Mouse (Mus musculus) right cerebral cortex, adult 18-20 months (tissue): ENCODE data around the gene Clec1b.

Experiments used
- DNase-seq: peaks from one replicate; pipeline ENCODE4 v3.0.0; 2022; ENCODE audit warnings: mixed read lengths

The Clec1b gene

DNA sequence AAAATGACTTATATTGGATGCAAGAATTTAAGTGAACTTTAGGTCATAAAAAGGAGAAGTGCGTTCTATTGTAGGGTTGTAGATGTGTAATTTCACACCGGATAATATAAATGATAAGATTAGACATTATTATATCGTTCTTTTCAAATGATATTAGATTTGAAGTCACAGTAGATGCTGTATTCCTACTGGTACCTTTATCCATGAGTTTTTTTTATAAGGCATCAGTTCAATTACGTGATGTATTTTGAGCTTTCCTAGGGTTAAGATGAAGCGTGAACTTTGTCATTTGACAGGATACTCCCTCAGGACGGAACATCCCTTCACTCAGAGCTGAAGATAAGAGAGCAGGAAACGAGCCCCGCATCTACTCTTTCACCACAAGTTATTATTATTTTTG, at the start of gene Clec1b:
Gene Clec1b (plus strand): TSS at position 301 of the 400 bp plus-strand sequence.
- no peak for DNase-seq

DNA sequence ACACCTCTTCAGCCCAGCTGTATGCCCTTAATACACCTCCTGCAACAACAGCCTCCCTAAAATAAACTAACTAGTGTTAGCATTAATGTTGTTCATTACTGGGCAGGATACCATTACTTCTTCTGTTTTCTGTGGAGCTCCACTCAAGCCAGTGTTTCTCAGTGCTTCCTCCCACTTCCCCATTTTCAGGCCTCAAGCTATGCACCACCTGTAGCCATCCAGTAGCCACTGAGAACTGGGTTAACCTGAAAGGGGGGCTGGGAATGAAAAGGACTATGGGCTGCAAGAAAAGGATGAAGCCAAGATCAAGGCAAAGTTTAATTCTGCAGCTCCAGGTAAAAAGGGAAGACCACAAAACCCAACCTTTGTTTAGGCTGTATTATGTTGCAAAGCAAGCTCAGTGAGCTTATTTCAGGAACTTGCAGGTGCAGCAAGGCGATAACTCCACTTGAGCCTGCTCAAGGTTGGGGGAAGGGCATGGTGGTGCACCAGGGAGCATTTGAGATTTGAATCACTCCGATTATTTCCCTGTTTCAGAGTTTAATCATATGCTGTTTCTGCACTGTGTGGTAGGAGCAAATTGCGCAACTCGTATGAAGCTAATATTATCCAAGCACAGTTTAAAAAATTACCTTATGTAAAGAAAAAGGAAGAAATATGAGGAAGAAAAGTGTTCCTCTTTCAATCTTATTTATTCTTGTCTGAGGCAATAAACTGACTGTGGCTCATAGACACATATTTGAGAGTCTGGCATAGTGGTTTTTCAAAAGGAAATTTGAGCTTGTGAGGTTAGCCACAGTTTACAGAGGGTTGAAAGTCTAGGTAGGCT, 47.4 kb upstream of the Clec1b start:
- DNase-seq: no peak

DNA sequence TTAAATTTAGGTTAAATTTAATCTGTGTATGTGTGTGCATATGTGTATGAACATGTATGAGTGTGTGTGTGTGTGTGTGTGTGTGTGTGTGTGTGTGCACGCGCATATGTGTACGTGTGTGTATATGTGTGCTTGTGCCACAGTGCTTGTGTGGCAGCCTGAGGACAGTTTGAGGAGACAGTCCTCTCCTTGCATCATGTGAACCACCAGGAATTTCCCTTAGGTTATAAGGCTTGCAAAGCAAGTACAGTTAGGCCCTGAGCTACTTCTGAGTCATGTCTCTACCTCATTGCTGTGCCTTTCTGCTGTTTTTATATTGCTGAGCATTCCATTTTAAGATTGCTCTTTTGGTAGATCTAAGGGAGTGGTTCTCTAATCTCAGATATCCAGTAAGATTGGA, 46.0 kb upstream of the Clec1b start:
- DNase-seq: no peak

DNA sequence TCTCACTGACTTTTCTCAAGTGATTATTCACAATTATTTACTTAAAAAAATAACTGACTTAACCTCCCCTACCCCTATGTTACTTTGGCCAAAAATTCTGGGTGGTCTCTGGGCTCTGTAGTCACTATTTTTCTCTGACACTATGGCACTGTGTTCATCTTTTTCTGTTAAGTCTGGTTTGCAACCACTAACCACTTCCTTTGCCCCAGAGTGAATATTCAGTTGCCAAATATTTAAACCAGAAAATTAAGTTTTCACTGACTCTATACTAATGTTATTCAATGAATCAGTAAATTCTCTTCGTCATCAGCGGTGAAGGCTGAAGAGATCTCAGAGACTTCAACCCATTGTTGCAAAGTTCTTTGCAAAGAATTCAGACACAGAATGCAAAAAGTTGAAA, 41.3 kb upstream of the Clec1b start:
- no peak for DNase-seq

DNA sequence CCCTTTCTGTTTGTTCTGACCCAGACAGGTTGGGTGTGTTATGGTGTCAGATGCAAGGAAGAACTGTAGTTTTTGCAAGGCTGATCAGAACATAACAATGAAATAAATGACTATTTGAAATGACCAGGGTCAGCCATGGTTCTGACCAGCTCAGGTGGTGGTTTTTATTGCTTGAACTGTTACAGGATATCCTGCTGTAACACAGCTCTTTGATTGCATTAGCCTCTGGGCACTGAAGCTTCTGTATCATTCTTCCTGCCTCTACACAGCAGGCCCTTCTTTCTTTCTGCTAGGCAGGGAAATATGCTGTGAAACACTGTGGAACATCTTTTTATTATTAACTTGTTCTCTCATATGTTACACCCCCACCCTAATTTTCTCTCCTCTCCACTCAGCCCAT, 40.7 kb upstream of the Clec1b start:
- no peak for DNase-seq

DNA sequence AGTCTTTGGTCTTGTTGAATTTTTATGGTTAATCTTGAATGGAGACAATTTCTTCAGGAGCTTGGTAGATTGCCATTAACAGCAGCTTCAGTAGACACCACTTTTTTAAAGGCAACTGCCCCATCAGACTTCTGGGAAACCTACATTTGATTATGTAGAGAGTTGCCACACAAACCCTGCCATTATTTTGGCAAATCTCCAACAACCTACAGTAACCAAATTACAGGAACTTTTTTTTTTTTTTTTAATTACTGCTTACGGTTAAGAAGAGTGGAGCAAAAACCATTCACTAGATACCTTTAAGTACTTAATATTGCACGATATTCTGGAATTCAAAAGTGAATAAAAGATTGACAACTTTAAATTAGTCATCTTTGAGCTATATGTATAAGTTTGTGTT, 37.6 kb upstream of the Clec1b start:
- no peak for DNase-seq

DNA sequence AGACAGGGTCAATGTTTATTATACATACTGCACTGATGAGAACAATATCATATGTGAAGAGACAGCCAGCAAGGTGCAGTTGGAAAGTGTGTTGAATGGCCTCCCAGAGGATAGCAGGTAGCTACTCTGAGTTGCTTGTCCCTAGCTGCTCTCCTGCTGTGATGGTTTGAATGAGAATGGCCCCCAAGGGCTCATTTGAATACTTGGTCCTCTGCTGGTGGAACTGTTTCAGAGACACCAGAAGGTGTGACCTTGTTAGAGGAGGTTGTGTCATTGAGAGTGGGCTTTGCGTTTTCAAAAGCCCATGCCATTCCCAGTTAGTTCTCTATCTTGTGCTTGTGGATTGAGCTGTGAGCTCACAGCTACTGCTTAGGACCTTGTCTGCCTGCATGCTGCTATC, 33.2 kb upstream of the Clec1b start:
- DNase-seq: no peak

DNA sequence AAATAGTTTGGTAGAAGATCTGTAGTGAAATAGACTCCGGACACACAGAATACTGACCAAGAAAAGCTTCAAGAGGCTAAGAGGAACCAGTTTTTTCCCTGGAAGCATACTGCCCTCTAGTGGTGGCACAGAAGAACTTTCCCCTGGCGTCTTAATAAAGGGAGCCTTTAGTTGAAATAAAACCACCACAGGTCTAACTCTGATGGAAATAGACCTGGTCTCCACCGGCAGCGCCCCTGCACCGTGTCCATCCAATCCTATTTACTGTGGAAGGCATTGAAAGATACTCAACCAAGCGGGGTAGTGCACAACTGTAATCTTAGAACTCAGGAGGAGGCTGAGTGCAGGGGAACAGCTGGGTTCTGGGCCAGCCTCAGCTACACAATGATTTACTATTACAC, 31.1 kb upstream of the Clec1b start:
- DNase-seq: peak; percentile 23

DNA sequence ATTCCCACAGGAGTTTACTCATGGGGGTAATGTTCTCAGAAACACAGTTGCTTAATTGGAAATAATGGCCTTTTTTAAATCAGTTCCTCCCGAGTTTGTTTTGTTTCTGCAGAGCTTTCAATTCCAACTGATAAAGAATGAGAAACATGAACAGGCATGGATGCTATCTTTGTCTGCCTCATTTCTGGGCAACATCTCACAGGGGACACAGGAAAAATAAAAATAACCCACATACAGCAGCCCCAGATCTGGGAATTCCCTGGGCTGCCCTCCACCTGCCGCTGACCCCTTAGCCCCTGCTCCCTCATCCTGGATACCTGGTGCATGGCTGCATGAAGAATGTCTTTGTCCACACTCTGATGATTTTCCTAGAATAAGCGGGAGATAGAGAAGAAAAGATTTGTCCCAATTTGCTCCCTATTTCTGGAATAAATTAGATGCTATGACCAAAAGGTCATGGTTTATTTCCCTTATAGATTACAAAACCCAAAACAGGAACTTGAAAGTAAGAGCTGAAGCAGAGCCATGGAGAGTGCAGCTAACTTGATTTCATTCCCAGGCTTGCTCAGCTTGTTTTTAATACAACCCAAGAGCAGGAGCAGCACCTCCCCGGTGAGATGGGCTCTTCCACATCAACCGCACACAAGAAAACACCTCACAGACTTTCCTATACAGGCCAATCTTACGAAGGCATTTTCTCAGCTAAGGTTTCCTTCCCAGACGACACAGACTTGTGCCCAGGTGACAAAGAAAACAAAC, 27.5 kb upstream of the Clec1b start:
- no peak for DNase-seq

DNA sequence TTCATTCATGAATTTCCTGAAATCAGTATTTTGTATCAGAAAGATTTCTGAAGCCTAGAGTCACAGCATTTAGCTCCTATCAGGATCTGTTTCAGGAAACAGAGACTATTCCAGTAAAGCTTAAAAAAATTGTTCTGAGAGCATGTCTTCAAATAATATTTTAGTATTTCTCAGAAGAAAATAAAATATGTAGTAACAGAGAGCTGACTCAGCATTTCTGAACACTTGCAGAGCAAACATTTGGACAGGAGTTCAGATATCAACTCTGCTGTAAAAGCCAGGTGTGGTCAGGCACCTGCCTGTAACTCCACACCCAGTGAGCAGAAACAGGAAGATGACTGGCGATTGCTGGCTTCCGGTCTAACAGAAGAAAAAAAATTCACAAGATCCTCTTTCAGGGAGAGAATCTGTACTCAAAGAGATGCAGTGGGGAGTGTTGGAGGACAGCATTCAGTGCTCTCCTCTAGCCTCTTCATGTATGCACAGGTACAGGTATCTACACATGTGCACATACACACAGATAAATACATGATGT, 22.1 kb upstream of the Clec1b start:
- no peak for DNase-seq

DNA sequence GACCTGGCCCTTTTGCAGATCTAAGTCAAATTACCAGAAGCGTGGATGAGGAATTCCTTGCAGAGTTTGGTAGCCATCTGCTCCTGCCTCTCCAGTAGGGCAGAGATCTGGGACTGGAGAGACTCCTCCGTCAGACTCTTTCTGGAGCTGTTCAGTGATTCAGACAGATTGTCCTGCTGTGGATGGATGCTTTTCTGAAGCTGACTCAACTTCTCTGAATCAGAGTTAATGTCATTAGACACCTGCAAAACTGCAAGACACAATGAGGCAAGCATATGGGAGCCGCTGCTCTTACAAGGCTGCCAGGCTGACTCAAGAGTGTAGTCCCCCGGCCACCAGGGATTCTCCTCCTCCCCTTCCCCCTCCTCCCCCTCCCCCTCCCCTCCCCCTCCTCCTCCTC, 16.6 kb upstream of the Clec1b start:
- no peak for DNase-seq

DNA sequence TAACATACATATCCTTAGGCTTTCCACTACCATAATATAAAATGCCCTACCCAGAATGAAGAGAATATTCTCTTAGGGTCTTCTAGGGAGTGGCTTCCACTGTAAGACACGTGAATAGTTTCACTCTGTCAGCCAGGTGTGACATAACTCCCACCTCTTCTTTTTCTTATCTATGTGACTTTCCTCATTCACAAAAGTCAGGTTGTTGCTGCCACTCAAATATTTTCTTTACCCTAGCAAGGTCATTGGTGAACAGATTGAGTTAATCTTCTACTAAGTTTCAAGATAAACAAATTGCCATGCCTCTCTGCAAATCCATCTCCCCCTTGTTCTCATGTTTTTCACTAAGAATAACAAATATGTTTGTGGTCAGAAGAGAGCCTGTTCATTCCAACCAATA, 15.4 kb upstream of the Clec1b start:
- DNase-seq: no peak

DNA sequence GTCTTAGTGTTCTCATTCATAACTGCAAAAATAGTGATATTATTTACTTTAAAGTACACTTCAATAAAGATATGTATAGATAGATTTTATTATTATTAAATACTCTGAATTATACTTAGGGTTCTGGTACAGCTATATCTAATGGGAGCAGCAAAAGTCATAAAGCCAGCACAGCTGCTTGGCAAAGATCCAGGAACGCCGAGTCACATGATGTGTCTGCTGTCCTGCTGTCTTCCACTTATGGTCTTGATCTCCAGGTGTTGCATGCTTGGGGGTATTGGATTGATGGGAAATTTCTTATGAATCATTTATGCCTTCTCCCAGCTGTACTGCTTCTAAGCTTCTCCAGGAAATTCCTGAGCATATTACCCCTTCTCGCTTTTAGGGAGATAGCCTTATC, 13.6 kb upstream of the Clec1b start:
- DNase-seq: no peak

DNA sequence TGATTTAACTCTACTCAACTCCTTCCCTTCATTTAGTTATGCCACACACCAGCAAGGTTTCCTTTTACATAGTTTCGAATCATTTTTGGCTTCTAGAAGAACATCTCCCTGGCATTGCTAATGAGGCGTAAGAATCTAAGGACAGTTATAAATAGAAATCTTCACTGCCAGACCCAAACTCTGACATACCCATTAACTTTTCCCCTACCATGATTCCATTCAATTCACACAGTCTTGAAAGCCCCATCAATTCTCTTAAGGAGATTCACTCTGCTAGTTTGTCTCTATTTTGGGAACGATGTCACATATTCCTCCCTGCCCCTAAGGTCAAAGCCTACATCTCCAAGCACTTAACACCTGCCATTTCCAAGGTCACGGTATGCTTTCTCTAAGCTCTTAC, 12.1 kb upstream of the Clec1b start:
- no peak for DNase-seq

DNA sequence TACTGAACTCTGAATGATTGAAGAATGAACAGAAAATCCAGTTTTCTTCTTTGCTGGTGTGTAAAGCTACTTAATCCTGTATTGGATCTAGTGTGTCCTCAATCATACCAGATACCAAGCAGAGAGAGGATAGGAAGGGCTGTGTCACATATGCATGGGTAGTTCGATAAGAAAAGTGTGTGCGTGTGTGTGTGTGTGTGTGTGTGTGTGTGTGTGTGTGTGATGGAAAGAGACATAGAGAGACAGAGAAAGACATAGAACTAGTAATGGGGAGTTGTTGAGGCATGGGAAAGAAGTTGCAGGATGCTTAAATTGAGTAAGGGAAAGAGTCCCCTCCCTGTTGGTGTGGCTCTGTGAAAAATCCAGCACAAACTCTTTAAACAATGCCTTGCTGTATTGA, 11.3 kb upstream of the Clec1b start, which contains the start of gene Clec12b:
Gene Clec12b (minus strand): TSS at position 101 of the 400 bp plus-strand sequence.
- no peak for DNase-seq

DNA sequence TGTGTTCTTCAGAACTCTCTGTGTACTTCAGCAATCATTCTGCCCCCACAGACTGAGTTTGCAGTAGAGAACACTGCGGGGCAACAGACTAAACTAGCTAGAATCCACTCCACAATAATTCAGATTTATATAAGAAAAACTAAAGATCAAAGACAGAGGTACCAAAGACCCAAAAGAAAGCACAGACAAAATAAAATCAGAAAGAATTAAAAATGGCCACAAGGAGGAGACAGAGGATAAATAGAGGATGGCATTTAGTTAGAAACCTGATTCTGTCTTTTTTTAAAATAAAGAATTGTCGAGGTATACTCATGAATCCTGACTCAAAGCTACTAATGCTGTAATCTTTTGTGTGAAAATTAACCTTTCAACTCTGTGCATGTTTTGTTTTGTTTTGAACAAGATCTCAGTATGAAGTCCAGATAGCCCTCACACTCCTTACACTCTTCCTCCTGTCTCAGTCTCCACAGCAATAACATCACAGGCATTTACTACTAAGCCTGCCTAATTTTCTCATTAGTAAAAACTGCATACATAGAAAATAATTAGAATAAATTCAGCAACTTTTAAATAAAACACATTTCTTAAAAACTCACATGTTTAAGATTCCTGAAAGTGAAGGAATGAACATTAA, 3.9 kb upstream of the Clec1b start:
- no peak for DNase-seq

DNA sequence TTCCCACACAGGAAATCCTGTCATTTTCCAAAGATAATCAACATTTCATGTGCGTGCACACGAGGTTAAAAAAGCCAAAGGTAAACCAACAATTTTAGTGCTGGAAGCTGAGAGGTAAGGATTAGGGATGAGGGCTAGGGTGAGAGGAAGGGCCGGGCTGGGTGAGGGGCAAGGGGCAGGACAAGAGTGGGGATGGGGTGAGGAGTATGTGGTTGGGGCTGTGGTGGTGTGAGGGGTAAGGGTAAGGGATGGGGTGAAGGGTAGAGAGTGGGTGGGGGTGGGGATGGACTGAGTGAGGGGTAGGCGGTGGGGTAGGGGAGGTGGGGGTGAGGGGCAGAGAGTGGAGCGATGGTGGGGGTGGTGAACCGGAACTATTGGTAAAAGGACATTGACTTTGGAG, 3.4 kb upstream of the Clec1b start:
- no peak for DNase-seq

DNA sequence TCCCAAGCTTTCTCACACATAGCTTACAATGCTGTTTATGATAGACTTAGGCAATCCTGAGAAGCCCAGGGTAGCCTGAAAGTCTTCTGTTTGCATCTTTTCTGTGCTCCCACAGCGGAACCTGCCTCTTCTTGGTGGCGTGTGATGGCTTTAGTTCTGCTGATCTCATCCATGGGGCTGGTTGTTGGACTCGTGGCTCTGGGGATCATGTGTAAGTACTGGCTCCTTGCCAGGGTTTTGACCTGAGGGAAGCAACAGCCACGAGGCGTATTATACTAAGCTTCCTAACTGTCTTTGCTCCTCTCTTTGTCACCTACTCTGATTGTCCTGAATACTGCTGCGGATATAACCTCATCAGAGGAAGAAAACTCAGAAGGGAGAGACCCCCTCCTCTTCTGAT, 2.8 kb downstream of the Clec1b start:
- DNase-seq: no peak

DNA sequence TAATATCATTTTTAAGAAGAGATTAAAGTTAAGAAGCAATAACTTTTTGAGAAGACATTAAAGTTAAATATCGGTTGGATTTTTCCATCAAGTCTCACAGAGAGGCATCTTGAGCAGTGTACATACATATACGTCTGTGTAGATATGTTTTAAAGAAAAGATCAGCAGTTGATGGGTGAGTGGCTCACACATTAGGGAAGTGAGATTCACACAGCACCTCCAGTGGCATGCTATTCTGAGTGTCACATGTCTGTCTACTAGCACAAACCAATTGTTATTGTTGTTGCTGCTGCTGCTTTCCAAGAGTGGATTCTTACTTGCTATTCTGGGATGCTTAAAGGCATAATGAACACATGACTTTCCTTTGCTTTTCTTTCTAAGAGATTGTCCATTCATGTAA, 5.3 kb downstream of the Clec1b start:
- no peak for DNase-seq

DNA sequence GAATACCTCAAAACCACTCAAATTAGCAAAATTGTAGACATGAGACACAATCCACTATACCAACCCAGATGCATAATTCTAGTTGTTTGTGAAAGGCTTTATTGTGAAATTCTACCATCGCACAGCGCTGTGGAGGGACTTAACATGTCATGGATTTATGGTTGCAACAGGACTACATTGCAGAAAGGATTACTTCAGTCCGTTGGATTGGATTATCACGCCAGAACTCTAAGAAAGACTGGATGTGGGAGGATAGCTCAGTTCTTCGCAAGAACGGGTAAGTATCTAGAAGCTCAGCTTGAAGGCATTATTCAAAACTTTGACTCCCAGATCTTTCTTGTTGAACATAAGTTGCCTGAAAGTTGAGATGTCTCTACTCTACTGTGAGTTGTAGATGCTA, 6.3 kb downstream of the Clec1b start:
- no peak for DNase-seq

DNA sequence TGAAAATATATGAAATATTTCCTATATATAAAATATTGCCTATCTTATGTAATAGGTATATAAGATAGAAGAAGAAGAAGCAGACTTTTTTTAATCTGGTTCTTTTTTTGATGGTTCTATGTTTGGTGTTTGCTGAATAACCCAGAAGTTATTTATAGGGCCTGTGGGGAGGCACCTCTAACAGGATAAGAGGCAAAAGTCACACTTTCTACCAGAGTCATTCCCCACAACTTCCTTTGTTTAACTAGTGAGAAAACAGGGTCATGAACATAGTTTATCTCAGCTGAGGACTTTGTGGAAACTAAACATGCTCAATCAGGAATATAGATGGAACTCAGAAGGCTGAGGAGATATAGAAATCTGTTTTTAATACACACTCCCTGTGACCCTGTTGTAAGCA, 8.9 kb downstream of the Clec1b start:
- DNase-seq: no peak

DNA sequence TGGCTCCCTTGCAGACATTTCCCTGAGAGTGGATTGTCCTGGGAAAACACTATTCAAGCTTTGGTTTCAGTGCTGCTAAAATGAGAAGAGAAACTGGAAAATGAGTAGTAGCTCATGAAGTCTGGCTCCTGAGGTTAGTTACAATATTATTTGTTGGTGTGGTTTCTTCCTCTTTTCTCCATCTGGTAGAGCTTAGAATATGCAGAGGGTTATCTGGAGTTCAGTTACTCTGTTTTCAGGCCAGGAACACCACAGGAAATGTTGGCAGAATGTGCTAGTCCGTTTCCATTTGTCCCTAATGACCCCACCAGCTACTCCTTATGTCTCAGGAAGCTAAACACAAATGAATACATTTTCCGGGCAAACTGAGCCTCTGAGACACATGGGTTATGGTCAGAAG, 10.2 kb downstream of the Clec1b start:
- no peak for DNase-seq

DNA sequence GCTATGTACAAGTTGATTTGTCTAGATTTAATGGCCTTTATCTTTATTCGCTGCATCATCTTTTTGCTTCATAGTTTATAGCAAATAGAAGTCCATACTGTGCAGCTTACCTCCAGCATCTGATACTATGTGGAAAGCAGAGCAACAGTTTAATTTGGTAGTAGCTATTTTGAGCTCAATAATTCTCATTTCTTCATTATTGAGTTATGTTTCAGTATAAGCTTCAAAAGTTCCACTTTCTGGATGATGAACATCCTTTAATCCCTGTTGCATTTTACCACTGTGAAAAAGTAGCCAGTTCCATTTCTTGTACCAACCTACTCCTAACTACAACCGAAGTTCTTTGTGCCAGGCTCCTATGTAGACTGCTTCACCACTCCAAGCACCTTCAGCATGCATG, 11.5 kb downstream of the Clec1b start, which contains the start of gene Clec9a:
Gene Clec9a (plus strand): TSS at position 301 of the 400 bp plus-strand sequence.
- no peak for DNase-seq

DNA sequence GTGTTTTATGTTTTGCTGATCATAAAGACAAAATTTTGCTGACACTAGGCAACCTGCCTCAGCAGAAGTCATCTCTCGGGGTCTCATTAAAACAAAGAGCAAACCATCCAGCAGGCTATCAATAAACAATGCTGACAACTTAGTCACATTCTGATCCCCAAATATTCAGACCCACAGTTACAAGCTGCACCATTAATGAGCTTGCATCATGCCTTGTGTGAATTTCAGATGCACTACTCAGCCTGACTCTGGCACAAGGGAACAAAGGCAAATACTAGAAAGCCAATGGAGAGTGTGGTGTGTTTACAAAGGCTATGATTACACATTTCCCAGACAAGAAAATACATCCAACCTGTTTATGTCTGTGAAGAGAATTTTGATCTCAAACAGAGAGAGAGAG, 17.1 kb downstream of the Clec1b start:
- DNase-seq: no peak
